Mouse (Mus musculus): ENCODE results near the gene H13.
A peak's percentile ranks its signal among the peaks of the same experiment; 100 is the strongest.

Gene H13

DNA sequence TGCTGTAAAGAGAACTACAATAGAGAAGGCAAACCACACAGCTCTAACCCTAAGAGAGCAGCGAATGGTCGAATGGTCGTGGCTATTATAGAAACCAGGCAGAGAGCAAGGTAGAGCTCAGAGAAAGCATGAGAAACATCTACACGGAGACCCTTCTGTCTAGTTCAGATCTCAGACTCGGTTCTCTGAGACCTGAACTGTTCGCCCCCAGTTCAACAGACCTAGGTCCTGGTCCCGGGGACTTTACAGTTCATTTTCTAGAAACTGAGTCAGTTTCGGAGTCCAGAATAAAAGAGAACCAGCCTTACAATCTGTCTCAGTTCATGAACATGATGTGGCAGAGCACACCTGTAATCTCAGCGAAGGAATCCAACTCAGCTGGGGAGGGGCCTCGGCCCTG, 65.2 kb downstream of the H13 start:
- DNase-seq (ENCODE audit: low read depth, low spot score), result no peak

DNA sequence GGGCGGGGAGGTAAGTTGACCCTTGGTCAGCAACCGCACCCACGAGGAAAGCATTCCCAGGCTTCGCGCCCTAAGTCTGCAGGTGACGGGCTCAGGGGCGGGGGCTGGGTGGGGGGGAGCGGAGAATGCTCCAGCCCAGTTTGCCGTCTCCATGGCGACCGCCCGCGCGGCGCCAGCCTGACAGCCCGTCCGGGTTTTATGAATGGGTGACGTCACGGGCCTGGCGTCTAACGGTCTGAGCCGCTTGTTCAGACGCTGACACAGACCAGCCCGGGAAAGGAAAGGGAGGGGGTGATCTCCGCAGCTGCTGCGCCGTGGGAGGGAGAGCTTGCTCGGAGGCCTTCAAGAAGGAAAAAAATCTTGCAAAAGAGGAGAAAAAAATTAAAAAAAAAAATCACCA, 65.7 kb downstream of the H13 start:
- peak; percentile 99 for DNase-seq (ENCODE audit: low read depth, low spot score)

DNA sequence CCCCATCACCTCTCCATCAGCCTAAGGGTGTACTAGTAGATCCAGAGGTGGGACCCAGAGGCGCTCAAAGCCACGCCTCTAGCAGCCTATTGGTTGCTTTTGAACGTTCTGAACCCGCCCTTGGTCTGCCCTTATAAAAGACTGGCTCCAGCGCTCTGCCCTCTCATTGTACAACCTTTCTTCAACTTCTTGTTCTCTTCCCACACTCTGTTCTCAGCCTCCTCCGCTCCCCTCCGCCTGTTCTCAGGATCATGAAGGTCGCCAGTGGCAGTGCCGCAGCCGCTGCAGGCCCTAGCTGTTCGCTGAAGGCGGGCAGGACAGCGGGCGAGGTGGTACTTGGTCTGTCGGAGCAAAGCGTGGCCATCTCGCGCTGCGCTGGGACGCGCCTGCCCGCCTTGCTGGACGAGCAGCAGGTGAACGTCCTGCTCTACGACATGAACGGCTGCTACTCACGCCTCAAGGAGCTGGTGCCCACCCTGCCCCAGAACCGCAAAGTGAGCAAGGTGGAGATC, 66.9 kb downstream of the H13 start, which contains the start of gene Id1:
Id1 (plus strand) TSS at position 162 of the 512 bp plus-strand sequence.
- peak; percentile 97 for DNase-seq (ENCODE audit: low read depth, low spot score)

DNA sequence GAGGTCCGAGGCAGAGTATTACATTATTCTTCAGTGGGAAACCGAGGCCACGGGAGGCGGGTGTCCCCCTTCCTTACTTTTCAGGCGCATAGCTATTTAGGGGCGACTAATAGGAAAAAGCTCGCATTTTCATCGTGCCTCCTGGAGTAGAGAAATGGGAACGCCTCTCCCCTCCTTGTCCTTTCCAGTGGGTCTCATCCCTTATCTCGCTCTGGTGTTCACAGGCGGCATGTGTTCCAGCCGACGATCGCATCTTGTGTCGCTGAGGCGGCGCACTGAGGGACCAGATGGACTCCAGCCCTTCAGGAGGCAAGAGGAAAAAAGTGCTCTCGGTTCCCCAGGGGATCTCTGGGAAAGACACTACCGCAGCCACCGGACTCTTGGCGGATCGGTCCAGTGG, 67.5 kb downstream of the H13 start:
- DNase-seq (ENCODE audit: low read depth, low spot score), result no peak

DNA sequence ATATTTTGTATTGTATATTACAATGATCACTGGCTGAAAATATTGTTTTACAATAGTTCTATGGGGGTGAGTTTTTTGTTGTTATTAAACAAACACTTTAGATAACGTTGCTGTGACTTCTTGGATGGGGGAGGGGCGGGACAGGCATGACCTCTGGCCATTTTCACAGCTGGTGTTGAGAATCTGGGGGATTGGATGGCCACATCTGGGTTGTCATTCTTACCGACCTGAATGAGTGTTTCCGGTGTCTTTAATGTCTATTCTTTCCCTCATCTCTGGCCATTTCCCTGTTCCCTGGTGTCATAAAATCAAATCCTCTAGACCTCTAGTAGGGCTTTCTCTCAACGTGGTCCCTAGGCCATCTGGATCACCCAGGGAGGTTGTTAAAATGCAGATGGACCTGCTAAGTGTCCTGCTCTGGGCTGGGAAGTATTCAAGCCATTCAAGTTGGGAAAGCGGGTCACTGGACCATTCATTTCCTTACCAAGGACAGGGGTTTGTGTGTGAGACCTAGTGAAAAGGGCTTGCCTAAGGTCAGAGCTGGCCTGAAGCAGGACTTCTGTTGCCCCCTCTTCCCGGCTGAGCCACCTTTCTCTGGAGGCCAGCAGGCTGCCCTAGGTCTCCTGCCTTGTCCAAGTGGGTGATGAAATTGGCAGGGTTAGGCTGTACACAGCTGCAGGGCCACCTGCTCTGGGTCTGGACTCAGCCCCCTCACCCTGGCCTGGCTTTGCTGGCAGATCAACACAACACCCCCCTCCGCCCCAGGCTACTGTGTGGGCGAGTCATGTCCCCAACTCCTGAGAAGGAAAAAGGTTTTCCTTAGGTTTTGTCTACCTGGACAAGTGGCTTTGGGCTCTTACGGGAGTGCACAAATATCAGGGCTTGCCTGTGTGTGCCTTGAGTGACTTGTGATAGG, 68.3 kb downstream of the H13 start:
- DNase-seq (ENCODE audit: low read depth, low spot score), result peak; percentile 53

DNA sequence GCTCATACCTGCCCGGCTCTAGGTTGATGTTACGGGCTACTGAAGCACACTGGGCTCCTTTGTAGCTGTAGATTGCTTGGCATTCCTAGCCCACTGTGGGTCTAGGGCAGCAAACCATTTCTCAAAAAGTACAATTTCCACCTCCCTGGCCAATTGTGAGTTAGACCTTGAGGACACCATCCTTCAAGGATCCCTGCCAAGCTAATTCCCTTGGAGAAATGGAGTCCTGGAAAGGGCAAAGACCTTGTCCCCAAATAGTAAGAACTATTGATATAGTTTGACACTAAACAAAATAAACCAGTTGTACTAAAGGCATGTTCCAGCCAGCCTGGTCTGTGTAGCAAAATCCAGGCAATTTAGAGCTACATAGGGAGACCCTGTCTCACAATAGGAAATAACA, 69.1 kb downstream of the H13 start:
- no peak for DNase-seq (ENCODE audit: low read depth, low spot score)

DNA sequence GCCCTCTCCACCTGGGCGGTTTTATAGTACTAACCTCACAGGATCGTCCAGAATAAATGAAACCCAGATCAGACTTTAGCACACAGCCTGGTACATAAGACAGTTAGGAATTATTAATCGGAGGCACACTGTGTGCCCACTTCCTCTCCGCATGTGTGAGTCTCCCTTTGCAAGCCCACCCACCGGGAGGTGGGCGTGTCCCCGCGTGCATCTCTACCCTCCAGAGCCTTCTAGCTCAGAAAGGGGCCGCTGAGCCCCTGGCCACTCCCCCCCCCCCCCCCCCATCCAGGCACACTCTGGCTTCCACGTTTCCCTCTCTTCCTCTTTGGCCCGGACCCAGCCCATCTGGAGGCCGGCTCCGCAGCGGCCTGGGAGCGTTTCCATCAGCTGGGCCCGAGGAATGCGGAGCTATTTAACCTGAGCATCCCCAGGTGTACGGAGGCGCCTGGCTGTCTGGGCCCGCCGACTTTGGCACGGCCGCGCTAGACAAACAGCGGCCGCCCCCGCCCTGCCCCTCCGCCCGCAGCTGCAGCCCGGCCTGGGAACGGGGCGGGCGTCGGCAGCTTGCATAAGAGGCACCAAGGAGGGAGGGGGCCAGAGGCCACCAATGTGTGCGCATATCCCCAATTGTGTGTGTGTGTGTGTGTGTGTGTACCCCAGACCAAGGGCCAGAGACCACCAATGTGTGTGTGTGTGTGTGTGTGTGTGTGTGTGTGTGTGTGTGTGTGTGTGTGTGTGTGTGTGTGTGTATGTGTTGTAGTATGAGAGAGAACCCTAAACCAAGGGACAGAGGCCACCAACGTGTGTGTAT, 70.0 kb downstream of the H13 start:
- peak; percentile 95 for DNase-seq (ENCODE audit: low read depth, low spot score)

DNA sequence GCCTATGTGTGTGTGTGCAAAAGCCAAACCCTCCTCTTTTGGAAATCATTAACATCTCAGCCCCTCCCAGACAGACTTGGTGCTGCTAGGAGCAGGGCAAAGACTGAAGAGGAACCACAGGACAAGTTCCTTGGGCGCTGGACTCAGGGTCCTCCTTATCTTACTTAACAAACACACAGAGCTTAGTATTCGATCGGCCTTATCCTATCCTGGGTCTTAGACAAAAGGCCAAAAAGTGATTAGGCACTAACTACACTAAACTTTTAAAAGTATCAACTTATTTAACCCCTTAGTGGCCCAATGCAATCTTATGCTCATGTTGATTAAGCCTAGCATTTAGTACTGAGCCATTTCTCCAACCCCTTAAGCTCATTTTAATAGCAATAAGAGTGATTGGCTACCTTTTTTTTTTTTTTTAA, 70.6 kb downstream of the H13 start:
- DNase-seq (ENCODE audit: low read depth, low spot score), result peak; percentile 58

DNA sequence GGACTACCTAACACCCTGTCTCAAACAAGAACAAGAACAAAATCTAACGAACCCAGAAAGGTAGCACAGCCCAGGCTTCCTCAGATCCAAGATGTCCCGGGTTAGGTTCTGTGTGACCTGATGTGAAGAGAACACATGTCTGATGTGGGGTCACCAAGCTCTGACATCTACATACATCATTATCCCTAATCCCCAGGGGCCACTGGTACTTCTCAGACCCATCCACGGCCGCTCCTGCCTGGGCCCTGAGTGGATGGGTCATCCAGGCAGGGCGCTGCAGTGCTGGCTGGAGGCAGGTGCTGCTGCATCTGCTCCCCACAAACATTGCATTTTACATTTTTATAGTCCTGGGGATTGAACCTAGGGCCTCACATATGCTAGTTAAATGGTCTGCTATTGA, 71.2 kb downstream of the H13 start:
- DNase-seq (ENCODE audit: low read depth, low spot score), result no peak

DNA sequence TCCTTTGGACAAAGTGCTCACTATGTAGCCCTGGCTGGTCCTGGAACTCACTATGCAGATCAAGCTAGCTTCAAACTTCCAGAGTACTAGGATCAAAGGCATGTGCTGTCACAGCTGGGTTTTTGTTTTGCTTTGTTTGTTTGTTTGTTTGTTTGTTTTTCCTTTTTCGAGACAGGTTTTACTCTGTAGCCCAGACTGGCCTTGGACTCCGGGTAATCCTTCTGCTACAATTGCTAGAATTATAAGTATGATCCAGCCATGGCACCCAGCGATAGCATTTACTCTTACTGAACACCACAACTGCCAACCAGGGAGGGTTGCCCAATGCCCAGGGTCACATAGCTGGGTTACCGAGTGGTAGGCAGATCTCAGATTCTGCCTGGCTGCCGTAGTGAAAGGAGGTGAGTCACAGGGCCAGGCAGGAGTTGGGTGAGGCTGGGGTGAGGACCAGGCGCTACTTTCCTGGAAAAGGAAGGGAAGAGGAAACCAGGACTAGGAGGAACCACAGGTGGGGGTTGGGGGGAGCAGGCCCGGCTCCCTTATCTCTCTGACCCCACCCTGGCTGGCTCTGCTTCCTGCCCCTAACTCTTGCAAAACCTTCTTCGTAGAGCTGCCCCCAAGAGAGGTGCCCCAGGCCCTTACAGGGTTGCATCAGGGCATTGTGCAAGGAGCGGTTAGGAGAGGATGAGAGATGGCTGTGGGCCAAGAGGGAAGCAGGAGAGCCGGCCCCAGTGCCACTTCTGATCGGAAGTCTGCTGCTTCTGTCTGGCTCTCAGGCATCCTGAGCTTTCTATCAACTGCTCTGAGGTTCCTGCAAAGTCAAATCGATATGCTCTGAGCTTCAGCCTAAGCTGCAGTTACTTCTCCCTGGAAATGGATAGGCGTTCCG, 72.1 kb downstream of the H13 start:
- DNase-seq (ENCODE audit: low read depth, low spot score), result peak; percentile 61

DNA sequence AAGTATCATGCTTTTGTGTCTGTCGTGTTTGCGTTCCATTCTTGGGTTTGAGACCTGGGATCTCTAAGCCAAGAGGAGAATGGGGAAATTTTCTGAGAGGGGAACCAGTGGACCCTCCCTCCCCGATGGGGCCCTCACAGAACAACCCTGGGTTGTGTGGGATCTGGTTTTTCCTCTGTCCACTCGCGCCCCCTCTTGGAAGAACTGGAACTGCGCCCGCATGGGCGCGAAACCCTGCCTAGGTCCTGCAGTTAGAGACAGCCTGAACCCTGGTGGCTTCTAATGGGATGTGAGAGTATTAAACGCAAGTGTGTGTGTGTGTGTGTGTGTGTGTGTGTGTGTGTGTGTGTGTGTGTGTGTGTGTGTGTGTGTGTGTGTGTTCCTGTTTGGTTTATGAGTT, 73.2 kb downstream of the H13 start:
- peak; percentile 84 for DNase-seq (ENCODE audit: low read depth, low spot score)

DNA sequence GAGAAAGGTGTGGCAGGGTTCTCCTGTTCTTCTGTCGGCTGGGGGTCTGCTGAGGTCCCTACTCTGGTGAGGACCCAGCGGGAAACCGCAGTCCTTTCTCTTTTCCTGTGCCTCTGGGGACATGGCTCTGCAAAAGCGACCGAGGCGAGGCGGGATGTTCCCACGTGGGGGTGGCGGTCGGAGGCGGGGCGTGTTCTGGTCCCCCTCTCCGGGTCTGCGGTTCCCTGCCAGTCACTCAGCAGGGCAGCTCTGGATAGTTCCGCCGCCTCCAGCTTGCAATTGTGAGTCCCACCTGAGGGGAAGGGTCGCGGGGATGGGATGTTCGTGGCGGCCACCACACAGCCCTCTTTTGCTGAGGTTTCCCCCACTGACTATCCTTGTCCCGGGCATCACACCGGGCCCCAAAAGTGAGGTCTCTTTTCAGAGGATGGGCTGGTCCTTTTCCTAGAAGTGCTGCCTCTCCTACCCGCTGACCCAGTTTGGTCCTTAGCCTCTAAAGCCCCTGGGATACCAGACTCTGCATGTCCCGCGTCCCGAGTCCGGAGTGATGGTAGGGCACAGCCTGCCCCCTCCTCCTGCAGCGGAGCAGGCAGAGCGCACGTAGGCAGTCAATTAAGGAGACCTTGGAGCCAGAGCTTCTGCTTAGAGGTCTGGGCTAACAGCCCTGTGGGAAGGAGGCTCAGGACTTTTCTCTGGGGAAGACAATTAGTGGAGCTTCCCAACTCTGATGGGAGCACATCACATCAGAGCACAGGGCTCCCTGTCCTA, 84.9 kb downstream of the H13 start, which contains the start of gene Cox4i2:
Cox4i2 (plus strand) TSS at position 230 of the 768 bp plus-strand sequence.
- DNase-seq (ENCODE audit: low read depth, low spot score), result no peak

DNA sequence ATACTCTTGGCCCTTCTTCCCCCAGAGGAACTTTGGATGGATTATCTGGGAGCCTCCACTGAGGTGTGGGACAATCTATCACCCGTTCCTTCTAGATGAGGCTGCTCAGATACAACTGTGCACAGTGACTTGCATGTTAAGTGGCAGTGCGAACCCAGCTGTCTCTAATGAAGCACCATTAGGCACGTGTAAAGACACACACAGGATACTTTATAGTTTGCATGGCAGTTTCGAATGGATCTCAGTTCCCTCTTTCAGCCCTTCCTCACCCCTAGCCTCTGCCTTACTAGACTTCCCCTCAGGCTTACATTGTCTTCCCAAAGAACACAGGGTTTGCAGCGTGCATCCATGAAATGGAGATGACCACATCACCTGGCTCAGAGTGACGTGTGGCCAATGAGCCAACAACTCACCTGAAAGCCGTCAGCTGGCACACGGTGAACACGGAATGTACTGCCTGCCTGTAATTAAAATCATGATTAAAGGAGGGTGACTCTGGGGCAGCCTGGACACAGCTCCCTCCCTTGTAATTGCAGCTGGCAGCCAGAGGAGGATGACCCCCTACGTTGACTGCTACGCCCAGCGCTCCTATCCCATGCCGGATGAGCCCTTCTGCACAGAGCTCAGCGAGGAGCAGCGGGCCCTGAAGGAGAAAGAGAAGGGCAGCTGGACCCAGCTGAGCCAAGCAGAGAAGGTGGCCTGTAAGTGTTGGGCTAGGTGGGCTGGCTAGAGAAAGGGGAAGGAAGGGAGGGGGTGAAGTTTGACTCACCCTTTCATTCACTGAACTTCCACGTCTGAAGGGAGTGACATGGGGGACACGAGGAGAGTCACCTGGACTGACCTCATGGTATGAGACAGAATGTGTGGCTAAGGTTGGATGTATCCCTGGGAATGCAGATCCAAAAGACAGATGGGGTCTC, 87.5 kb downstream of the H13 start:
- DNase-seq (ENCODE audit: low read depth, low spot score), result no peak

DNA sequence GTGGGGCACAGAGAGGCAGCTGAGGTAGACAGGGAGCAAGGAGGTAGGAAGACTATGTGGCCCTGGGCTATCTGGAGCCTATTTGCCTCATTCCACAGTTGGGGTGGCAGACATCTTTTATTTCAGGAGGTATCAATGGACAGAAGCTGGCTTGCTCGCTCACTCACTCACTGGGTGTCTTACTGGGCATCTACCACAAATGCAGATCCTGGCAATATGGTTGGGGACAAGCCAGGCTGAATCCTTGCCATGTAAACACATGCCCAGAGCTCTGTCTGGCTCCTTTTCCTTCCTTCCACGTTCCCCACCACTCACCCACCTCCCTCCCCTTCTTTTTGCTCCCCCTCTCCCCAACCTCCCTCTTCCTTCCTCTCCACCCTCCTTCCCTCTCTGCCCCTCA, 88.2 kb downstream of the H13 start:
- no peak for DNase-seq (ENCODE audit: low read depth, low spot score)

Measured in forelimb bud, embryonic 11.5 days (tissue).